Mouse (Mus musculus) embryo, embryonic 11.5 days (tissue): ENCODE data around the gene Add2.

Source experiments
- DNase-seq: peaks from one replicate; pipeline ENCODE4 v3.0.0-alpha.2; 2012; ENCODE audit warnings: low read depth, low spot score

Add2 gene

GRCm38 (mm10) chr6:86048509-86048908, 20.0 kb downstream of the Add2 start:
- DNase-seq = no peak

GRCm38 (mm10) chr6:86050586-86051268, 22.2 kb downstream of the Add2 start:
- no peak for DNase-seq

GRCm38 (mm10) chr6:86052032-86052459, 23.6 kb downstream of the Add2 start:
- DNase-seq = no peak

GRCm38 (mm10) chr6:86052556-86052955, 24.1 kb downstream of the Add2 start:
- DNase-seq = no peak

GRCm38 (mm10) chr6:86053099-86053498, 24.6 kb downstream of the Add2 start:
- DNase-seq = no peak

- DNase-seq = no peak
These were observed 25.1 kb downstream of the Add2 start for GRCm38 (mm10) chr6:86053594-86053993.

GRCm38 (mm10) chr6:86058475-86058874, 30.0 kb downstream of the Add2 start:
- DNase-seq = no peak

- DNase-seq = no peak
These were observed 30.8 kb downstream of the Add2 start for GRCm38 (mm10) chr6:86059151-86059853.

GRCm38 (mm10) chr6:86060170-86060569, 31.7 kb downstream of the Add2 start:
- no peak for DNase-seq

GRCm38 (mm10) chr6:86062226-86062625, 33.7 kb downstream of the Add2 start:
- no peak for DNase-seq

- no peak for DNase-seq
These were observed 34.2 kb downstream of the Add2 start for GRCm38 (mm10) chr6:86062684-86063083.

GRCm38 (mm10) chr6:86064318-86065016, 36.0 kb downstream of the Add2 start:
- no peak for DNase-seq

- no peak for DNase-seq
These were observed 38.2 kb downstream of the Add2 start for GRCm38 (mm10) chr6:86066727-86067126.

GRCm38 (mm10) chr6:86067145-86067544, 38.7 kb downstream of the Add2 start:
- DNase-seq = no peak

- DNase-seq = no peak
These were observed 40.5 kb downstream of the Add2 start for GRCm38 (mm10) chr6:86069009-86069408.

- DNase-seq = no peak
These were observed 41.4 kb downstream of the Add2 start for GRCm38 (mm10) chr6:86069856-86070255.

GRCm38 (mm10) chr6:86070277-86070676, 41.8 kb downstream of the Add2 start:
- DNase-seq = no peak

- DNase-seq = no peak
These were observed 45.4 kb downstream of the Add2 start for GRCm38 (mm10) chr6:86073882-86074281.

GRCm38 (mm10) chr6:86074538-86075204, 46.2 kb downstream of the Add2 start:
- DNase-seq = no peak

GRCm38 (mm10) chr6:86076525-86076924, 48.0 kb downstream of the Add2 start:
- DNase-seq = no peak

GRCm38 (mm10) chr6:86077880-86078279, 49.4 kb downstream of the Add2 start:
- no peak for DNase-seq
